Mouse (Mus musculus) forebrain, embryonic 14.5 days (tissue): ENCODE measurements around the gene Tatdn3. TPM values are rescaled to one million over a fixed set of nuclear protein-coding genes. Genes with fewer than 3 reads are reported as not detected.

Experiments
- ATAC-seq: fragments of 200-750 bp; cut with Nextera tagmentation; 2 replicates; pipeline ENCODE4 v1.8.0; 2017; ENCODE audit warnings: mild to moderate bottlenecking, moderate library complexity
- DNase-seq: peaks from one replicate; pipeline ENCODE4 v3.0.0-alpha.2; 2015; ENCODE audit warnings: low spot score
- H3K27ac ChIP-seq: fragments of 300-500 bp; sonication (generic); 2 replicates; pipeline ENCODE4 v1.5.1; 2014; ENCODE audit warnings: low read depth, mild to moderate bottlenecking, control low read depth, low read length, moderate library complexity
- H3K27me3 ChIP-seq: fragments of 300-500 bp; sonication (generic); replicated peaks from 2 replicates; pipeline ENCODE4 v1.6.1; 2014; ENCODE audit warnings: low read length, control low read depth, mixed read lengths; ENCODE audit not compliant: control insufficient read depth, insufficient read depth
- H3K36me3 ChIP-seq: fragments of 300-500 bp; sonication (generic); 2 replicates; pipeline ENCODE4 v1.6.1; 2014; ENCODE audit warnings: low read length, control low read depth; ENCODE audit not compliant: control insufficient read depth, insufficient read depth
- H3K4me1 ChIP-seq: fragments of 300-500 bp; sonication (generic); 2 replicates; pipeline ENCODE4 v1.6.1; 2014; ENCODE audit warnings: antibody characterized with exemption, low read length, control low read depth; ENCODE audit not compliant: control insufficient read depth, insufficient read depth
- H3K4me2 ChIP-seq: fragments of 300-500 bp; sonication (generic); 2 replicates; pipeline ENCODE4 v1.6.1; 2014; ENCODE audit warnings: mild to moderate bottlenecking, control low read depth, low read length
- H3K4me3 ChIP-seq: fragments of 300-500 bp; sonication (generic); 2 replicates; pipeline ENCODE4 v1.5.1; 2014; ENCODE audit warnings: low read depth, low read length, control low read depth
- H3K9ac ChIP-seq: fragments of 300-500 bp; sonication (generic); 2 replicates; pipeline ENCODE4 v1.6.1; 2014; ENCODE audit warnings: mild to moderate bottlenecking, low read length, control low read depth, moderate library complexity
- H3K9me3 ChIP-seq: fragments of 300-500 bp; sonication (generic); replicated peaks from 2 replicates; pipeline ENCODE4 v1.6.1; 2016; ENCODE audit warnings: low read length, control low read depth, mixed read lengths; ENCODE audit not compliant: control insufficient read depth
- WGBS: fragments of 180-500 bp; shearing (Covaris S2); extraction: QIAGEN DNeasy Blood & Tissue Kit; methylation state at CpG from one replicate; pipeline ENCODE4 v1.1.7; 2014; 5-methylcytosine and 5-hydroxymethylcytosine counted together
- polyA plus RNA-seq: library from polyadenylated mRNA; unstranded; fragments of >200 nt; fragmentation: Nextera tagmentation; extraction: Ambion mirVana; gene quantifications from 2 replicates; pipeline ENCODE4 v1.2.1, GENCODE M21; 2014

The Tatdn3 gene
- polyA plus RNA-seq, 1 experiment from 2014 or later, result 10.0 TPM

- DNase-seq, result no peak
- no peak overlapping the region for H3K4me2 ChIP-seq
- H3K27me3 ChIP-seq, result no peaks in the 10 kb centered on the region
- H3K4me1 ChIP-seq, result no peaks in the 10 kb centered on the region
- H3K4me3 ChIP-seq, result no peak overlapping the region
- no peak for ATAC-seq
- H3K27ac ChIP-seq, result no peak overlapping the region
- no peaks in the 10 kb centered on the region for H3K9me3 ChIP-seq
- WGBS, result 88% methylated on average over 7 of the region's 7 CpGs
- no peak overlapping the region for H3K9ac ChIP-seq
- H3K36me3 ChIP-seq, result peaks cover 24% of the 10 kb centered on the region
These were observed 23.7 kb upstream of the Tatdn3 start for GRCm38 (mm10) chr1:191086304-191086878.

- 73% methylated on average over 12 of the region's 12 CpGs for WGBS
- no peak for DNase-seq
These were observed 22.9 kb upstream of the Tatdn3 start for GRCm38 (mm10) chr1:191085597-191085996.

GRCm38 (mm10) chr1:191084951-191085559 is 22.3 kb upstream of the Tatdn3 start:
- WGBS, result 70% methylated on average over 5 of the region's 5 CpGs
- Histone ChIP-seq H3K4me3 (no peak overlapping the region), H3K4me1 (no peaks in the 10 kb centered on the region), H3K4me2 (no peak overlapping the region), H3K27me3 (no peaks in the 10 kb centered on the region), H3K9me3 (no peaks in the 10 kb centered on the region), H3K36me3 (peaks cover 33% of the 10 kb centered on the region), H3K9ac (no peak overlapping the region), H3K27ac (no peak overlapping the region)
- ATAC-seq (no peak), DNase-seq (peak; percentile 61)

More at GRCm38 (mm10) chr1:191085597-191085996, 22.9 kb upstream of the Tatdn3 start:
- ATAC-seq, result no peak
- no peak overlapping the region for H3K27ac ChIP-seq
- no peaks in the 10 kb centered on the region for H3K27me3 ChIP-seq
- H3K4me2 ChIP-seq, result no peak overlapping the region
- no peaks in the 10 kb centered on the region for H3K9me3 ChIP-seq
- no peaks in the 10 kb centered on the region for H3K4me1 ChIP-seq
- no peak overlapping the region for H3K4me3 ChIP-seq
- peaks cover 28% of the 10 kb centered on the region for H3K36me3 ChIP-seq
- no peak overlapping the region for H3K9ac ChIP-seq

DNA sequence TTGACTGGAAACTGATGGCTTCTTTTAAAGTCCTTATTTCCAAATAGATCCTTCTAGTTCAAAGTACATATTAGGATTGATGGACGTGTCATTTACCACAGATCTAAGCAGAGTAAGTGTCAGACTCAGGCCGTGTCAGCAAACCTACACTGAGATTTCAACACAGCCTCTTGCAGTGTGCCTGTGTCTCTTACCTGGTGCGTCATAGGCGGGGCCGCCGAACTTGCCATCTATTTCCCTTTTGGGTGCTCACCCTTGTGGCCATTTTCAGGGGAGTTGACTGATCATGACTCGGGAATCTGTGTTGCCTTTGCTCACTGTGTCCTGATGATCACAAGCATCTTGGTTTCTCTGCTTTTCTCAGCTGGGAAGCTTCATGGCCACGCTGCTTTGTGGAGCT is 20.5 kb upstream of the Tatdn3 start:
- Histone ChIP-seq H3K4me2 (no peak overlapping the region), H3K4me1 (no peaks in the 10 kb centered on the region), H3K9me3 (no peaks in the 10 kb centered on the region), H3K36me3 (peaks cover 42% of the 10 kb centered on the region), H3K27ac (no peak overlapping the region), H3K27me3 (no peaks in the 10 kb centered on the region), H3K4me3 (no peak overlapping the region), H3K9ac (no peak overlapping the region)
- DNase-seq (no peak), ATAC-seq (no peak)
- WGBS, result 84% methylated on average over 8 of the region's 8 CpGs

DNA sequence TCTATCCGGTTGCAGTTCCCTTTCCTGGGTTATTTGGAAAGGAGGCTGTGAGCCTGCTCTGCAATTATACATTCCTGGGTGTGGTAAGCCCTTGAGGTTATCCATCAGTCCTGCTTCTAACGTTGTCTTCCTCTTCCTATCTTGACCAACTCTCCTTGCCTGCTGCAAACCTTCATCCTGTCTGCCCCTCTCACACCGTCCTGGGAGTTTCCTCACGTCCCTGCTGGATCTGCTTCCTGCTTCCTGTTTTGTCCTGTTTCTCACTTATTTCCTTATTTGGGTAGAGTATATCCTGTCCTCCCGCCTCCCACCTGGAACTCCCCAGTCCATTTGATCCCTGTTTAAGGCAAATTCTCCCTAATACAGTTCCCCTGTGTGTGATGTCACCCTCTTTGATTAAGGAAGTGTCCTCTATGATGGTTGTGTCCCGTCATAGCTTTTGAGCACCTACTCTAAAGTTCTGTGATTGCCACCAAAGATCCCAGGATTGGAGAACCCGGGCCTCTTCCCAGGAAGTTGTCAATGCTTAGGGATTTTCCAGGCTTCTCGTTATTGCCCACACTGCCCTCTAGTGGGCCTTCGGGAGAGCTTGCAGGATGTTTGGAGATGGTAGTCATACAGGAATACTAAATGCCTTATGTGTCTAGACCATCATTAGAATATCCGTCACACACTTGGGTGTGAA is 12.6 kb upstream of the Tatdn3 start:
- Histone ChIP-seq H3K4me3 (no peak overlapping the region), H3K4me1 (no peaks in the 10 kb centered on the region), H3K27ac (no peak overlapping the region), H3K9ac (no peak overlapping the region), H3K9me3 (no peaks in the 10 kb centered on the region), H3K36me3 (peaks cover 68% of the 10 kb centered on the region), H3K4me2 (no peak overlapping the region), H3K27me3 (no peaks in the 10 kb centered on the region)
- ATAC-seq (no peak), DNase-seq (peak; percentile 82)
- WGBS, result 66% methylated on average over 10 of the region's 10 CpGs

DNA sequence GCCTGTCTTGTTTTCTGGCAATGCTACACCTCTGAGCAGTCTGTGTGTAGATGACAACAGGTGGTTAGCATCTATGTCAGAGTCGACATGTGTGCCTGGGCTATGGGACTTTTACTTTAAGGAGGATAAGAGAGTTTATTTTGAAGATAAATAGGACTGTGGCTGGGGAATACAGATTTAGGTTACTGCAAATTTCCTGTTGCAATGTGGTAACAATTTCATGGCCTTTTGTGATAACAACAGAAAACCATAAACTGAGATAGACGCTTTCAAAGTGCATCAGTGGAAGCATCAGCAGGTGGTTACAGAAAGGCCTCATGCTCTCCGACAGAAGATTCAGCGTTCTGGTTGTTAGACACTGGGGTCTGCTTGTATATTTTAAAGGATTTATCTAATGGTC is 10.8 kb upstream of the Tatdn3 start:
- Histone ChIP-seq H3K4me1 (no peaks in the 10 kb centered on the region), H3K4me2 (no peak overlapping the region), H3K9me3 (no peaks in the 10 kb centered on the region), H3K27ac (no peak overlapping the region), H3K9ac (no peak overlapping the region), H3K27me3 (no peaks in the 10 kb centered on the region), H3K36me3 (peaks cover 76% of the 10 kb centered on the region), H3K4me3 (no peak overlapping the region)
- no peak for DNase-seq
- no peak for ATAC-seq
- WGBS, result 91% methylated on average over 4 of the region's 4 CpGs

GRCm38 (mm10) chr1:191073001-191073400 is 10.3 kb upstream of the Tatdn3 start:
- H3K4me1 ChIP-seq, result no peaks in the 10 kb centered on the region
- ATAC-seq (no peak), DNase-seq (peak; percentile 11)
- H3K9ac ChIP-seq, result no peak overlapping the region
- no peak overlapping the region for H3K4me2 ChIP-seq
- H3K27ac ChIP-seq, result no peak overlapping the region
- peaks cover 75% of the 10 kb centered on the region for H3K36me3 ChIP-seq
- WGBS, result 68% methylated on average over 6 of the region's 6 CpGs
- no peak overlapping the region for H3K4me3 ChIP-seq
- no peaks in the 10 kb centered on the region for H3K9me3 ChIP-seq
- H3K27me3 ChIP-seq, result no peaks in the 10 kb centered on the region

GRCm38 (mm10) chr1:191072329-191072913 is 9.7 kb upstream of the Tatdn3 start:
- DNase-seq, result no peak
- H3K4me3 ChIP-seq, result no peak overlapping the region
- WGBS, result 93% methylated on average over 16 of the region's 16 CpGs
- H3K4me2 ChIP-seq, result no peak overlapping the region
- no peaks in the 10 kb centered on the region for H3K4me1 ChIP-seq
- no peaks in the 10 kb centered on the region for H3K9me3 ChIP-seq
- H3K27me3 ChIP-seq, result no peaks in the 10 kb centered on the region
- H3K36me3 ChIP-seq, result peaks cover 74% of the 10 kb centered on the region
- H3K27ac ChIP-seq, result no peak overlapping the region
- H3K9ac ChIP-seq, result no peak overlapping the region
- ATAC-seq, result no peak

- Histone ChIP-seq H3K9me3 (no peaks in the 10 kb centered on the region), H3K4me1 (no peaks in the 10 kb centered on the region), H3K36me3 (peaks cover 70% of the 10 kb centered on the region), H3K27me3 (no peaks in the 10 kb centered on the region), H3K4me2 (no peak overlapping the region), H3K4me3 (no peak overlapping the region), H3K9ac (no peak overlapping the region), H3K27ac (no peak overlapping the region)
- WGBS, result 89% methylated on average over 6 of the region's 6 CpGs
- ATAC-seq (no peak), DNase-seq (no peak)
These were observed 8.9 kb upstream of the Tatdn3 start for GRCm38 (mm10) chr1:191071613-191072012.
